Mouse (Mus musculus) urinary bladder, adult 18-20 months (tissue): Measurements from ENCODE around the gene Cd164l2.

Experiments
- DNase-seq, 2 experiments: peaks; one replicate each; pipeline ENCODE4 v3.0.0; 2022; ENCODE audit warnings: low spot score in 2 of 2, mixed read lengths in 2 of 2

Gene Cd164l2

GRCm38 (mm10) chr4:133211751-133212561 is at the start of gene Cd164l2, which contains the start of gene Gpr3:
Gene Cd164l2 (plus strand): TSS chr4:133212131.
Gene Gpr3 (minus strand): TSS chr4:133212536.
- no peak for DNase-seq

- no peak for DNase-seq
Observed at GRCm38 (mm10) chr4:133162196-133162595, 49.7 kb upstream of the Cd164l2 start.

- DNase-seq, result no peak
Observed at GRCm38 (mm10) chr4:133166773-133167172, 45.2 kb upstream of the Cd164l2 start.

GRCm38 (mm10) chr4:133169237-133170055 is 42.5 kb upstream of the Cd164l2 start:
- peak in 1 of 2 experiments; percentile 55 for DNase-seq

- DNase-seq, result no peak
Observed at GRCm38 (mm10) chr4:133170056-133170524, 41.8 kb upstream of the Cd164l2 start.

- no peak for DNase-seq
Observed at GRCm38 (mm10) chr4:133170616-133171015, 41.3 kb upstream of the Cd164l2 start.

- DNase-seq, result no peak
Observed at GRCm38 (mm10) chr4:133172451-133172850, 39.5 kb upstream of the Cd164l2 start.

- no peak for DNase-seq
Observed at GRCm38 (mm10) chr4:133174361-133174760, 37.6 kb upstream of the Cd164l2 start.

- DNase-seq, result no peak
Observed at GRCm38 (mm10) chr4:133175274-133175673, 36.7 kb upstream of the Cd164l2 start.

- no peak for DNase-seq
Observed at GRCm38 (mm10) chr4:133175998-133176760, 35.8 kb upstream of the Cd164l2 start.

- no peak for DNase-seq
Observed at GRCm38 (mm10) chr4:133176761-133177403, 35.0 kb upstream of the Cd164l2 start.

- no peak for DNase-seq
Observed at GRCm38 (mm10) chr4:133178305-133178704, 33.6 kb upstream of the Cd164l2 start.

GRCm38 (mm10) chr4:133179258-133179657 is 32.7 kb upstream of the Cd164l2 start:
- no peak for DNase-seq

GRCm38 (mm10) chr4:133182439-133183033 is 29.4 kb upstream of the Cd164l2 start:
- no peak for DNase-seq

- no peak for DNase-seq
Observed at GRCm38 (mm10) chr4:133184031-133184897, 27.7 kb upstream of the Cd164l2 start.

- DNase-seq, result peak in 1 of 2 experiments; percentile 78
Observed at GRCm38 (mm10) chr4:133184898-133185665, 26.8 kb upstream of the Cd164l2 start.

GRCm38 (mm10) chr4:133185893-133186292 is 26.0 kb upstream of the Cd164l2 start:
- no peak for DNase-seq

GRCm38 (mm10) chr4:133186856-133187255 is 25.1 kb upstream of the Cd164l2 start:
- DNase-seq, result no peak

- DNase-seq, result no peak
Observed at GRCm38 (mm10) chr4:133189396-133189795, 22.5 kb upstream of the Cd164l2 start.
